Mouse (Mus musculus) kidney, adult 18-20 months (tissue): Measurements from ENCODE around the gene Nubp2.

ENCODE experiments used
- DNase-seq: peaks from one replicate; pipeline ENCODE4 v3.0.0; 2021

The Nubp2 gene

DNA sequence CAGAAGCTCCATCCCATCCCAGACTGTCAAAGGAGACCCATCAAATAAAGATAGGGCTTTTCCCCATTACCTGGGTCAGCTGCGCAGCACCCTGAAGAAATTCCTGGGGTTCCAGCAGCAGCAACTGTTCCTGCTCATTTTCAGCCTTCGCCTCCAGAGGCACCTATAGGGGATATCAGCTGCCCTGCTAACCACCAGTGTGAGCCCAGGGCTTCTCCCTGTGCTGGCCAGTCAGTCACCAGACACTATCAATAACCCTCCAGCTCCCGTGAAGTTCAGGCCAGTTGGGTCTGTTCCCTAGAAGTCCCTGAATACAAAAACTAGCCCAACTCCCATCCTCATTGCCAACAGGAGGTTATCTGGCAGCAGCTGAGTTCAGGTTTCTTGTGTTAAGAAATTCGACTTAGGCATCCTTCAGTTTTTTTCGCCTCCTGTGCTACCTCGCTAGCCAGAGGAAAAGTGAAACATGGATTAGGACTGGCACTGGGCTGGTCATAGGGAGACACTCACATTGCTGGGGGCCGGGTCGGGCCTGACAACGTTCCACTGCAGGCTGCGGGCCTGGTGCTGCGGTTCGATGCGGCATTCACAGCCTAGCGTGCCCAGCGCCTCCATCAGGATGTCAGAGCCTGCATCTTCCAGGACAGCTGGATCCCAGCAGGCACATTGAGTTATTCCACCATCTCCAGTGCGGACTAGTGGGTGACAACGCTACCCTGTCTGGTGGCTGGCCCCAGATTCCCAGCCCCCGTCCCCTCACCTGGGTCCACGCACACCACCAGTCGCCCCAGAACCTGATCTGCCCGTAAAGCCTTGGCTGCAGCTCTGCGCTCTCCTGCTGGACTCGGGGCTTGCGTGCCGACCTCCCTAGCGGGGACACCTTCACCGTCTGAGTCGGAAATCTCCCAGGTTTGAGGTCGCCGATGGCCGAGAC lies 8.2 kb upstream of the Nubp2 start:
- DNase-seq, result no peak

DNA sequence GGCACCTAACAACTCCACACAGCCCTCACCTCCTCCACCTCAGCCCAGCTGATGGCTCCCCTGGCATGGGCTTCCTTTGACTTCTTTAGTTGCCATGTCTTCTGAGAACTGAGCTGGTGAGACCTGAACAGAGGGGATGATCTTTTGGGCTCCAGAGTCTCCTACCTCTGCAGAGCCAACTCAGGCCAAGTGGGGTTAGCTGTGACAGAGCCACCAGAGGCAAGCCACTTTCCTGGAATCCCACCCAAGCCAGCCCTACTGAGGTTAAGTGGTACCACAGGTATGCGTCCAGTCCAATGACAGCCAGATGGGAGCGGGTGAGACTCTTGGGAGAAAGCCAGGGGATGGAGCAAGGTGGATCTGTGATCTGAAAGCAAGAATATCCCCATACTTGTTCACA lies 7.1 kb upstream of the Nubp2 start:
- no peak for DNase-seq

DNA sequence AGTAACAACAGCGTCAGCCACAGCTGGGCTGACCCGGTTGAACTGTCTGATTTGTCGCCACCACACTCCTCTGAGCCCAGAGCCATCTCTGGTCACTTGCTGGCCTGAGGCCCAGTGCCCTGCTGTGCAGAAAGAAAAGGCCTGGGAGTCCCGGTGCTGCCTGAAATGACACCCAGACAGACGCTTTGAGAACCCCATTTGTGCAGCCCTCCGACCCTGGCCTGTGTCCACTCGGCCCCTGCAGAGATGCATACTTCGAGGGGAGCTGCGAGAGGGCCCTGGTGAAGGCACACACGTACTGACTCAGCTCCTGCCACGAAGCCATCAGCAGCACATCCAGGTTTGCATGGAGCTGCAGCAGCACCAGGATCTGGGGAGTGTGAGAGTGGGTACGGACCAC lies 6.6 kb upstream of the Nubp2 start:
- no peak for DNase-seq

DNA sequence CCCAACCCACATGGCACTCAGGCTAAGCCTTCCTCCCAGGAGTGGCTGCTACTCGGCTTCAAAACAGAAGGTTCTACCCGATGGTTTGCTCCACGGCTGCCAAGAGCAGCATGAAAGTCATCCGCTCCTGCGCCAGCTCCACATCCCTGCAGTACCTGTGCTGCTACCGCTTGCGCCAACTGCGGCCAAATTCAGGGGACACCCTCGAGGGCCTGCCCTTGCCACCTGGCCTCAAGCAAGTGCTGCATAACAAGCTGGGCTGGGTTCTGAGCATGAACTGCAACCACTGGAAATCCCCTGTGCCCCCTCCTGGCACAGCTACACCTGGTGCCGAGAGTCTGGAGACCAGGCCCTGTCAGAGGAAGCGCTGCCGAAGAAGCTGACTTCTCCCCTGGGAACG lies 5.2 kb upstream of the Nubp2 start:
- no peak for DNase-seq

DNA sequence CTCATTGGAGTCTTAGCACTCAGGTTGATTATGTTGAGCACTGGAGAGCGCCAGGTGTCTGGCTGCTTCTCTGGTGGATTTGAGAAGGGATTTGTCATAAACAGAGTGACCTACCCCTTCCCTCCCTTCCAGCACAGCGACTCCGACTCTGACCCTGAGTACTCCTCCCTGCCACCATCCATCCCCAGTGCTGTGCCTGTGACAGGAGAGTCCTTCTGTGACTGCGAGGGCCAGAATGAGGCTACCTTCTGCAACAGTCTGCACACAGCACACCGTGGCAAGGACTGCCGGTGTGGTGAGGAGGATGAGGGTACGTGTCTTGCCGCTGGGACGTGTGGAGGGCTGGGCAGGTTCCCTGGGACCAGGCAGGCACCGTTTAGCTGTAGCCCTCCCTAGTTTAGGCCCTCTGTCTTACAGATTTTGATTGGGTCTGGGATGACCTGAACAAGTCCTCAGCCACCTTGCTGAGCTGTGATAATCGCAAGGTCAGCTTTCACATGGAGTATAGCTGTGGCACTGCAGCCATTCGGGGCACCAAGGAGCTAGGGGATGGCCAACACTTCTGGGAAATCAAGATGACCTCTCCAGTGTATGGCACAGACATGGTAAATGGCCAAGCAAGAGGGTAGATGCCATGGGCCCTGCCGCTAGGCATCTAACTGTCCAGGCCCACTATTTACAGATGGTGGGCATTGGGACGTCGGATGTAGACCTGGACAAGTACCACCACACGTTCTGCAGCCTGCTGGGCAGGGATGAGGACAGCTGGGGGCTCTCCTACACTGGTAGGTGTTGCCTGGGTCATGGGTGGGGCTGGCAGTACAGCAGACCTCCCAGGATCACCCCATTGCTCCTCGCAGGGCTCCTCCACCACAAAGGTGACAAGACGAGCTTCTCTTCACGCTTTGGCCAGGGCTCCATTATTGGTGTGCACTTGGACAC lies 4.3 kb upstream of the Nubp2 start:
- DNase-seq, result no peak

DNA sequence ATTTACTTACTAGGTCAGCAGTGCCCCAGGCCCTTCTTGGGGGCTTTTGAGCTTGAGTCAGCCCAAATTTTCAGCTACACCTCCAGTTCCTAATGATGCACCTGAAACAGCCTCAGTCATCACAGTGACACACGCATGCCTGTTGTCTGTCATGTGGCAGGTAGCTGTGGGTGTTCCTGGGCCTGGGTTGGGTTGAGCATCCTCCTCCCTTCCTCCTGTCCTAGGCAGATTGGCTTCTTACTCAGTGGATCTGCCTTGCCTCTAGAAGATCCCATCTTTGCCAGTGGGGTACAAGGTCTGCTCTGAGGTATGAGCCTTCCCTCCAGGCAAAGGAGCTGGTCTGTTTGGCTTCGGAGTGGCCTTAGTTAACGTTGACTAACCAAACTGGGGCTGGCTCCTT lies 2.7 kb upstream of the Nubp2 start:
- no peak for DNase-seq

DNA sequence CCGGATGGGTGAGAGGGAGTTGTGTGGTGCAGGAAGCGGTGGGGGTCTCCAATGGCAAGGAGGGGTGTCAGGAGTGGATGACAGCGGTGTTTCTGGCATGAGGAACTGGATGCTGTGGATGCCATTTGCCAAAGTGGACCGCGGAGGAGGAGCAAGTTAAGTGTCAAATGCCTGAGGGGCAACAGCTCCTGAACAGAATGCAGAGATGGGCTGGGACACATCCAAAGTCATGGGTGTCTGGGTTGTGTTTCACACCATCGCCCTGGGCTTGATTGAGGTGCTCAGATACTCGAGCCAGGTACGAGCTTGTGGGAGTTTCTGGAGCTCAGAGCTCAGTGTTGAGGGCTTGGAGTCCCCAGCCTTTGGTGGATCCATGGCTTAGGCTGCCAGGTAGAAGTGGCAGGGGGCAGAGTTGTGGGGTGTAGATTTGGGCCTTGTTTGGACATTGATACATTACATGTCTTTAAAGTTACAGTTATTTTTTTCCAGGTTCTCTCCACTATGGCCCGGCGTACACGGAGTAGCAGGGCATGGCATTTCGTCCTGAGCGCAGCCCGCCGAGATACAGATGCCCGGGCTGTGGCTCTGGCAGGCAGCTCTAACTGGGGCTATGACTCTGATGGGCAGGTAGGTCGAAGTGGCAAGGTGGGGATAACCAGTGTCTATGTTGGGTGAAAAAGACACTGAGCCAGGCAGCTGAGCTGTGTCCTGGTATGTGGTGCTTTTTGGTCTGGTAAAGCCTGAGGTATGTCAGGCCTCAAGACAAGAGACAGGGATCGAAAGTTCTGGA lies 1.3 kb upstream of the Nubp2 start:
- DNase-seq, result no peak

DNA sequence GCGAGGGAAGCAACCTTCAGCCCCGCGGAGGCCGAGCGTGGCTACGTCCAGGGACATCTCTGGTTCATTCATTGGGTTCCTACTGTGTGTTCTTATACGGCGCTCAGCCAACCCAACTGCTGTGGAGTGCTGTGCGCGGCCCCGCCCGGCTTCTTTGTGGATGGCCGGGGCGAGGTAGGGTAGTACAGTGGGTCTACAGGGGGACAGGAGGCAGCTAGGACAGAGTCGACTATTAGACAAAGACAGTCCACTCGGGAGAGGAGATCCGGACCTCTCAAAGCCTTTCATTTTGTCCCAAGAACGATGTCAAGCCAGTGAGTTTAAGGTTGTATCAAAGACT lies 753 bp upstream of the Nubp2 start:
- DNase-seq, result no peak

DNA sequence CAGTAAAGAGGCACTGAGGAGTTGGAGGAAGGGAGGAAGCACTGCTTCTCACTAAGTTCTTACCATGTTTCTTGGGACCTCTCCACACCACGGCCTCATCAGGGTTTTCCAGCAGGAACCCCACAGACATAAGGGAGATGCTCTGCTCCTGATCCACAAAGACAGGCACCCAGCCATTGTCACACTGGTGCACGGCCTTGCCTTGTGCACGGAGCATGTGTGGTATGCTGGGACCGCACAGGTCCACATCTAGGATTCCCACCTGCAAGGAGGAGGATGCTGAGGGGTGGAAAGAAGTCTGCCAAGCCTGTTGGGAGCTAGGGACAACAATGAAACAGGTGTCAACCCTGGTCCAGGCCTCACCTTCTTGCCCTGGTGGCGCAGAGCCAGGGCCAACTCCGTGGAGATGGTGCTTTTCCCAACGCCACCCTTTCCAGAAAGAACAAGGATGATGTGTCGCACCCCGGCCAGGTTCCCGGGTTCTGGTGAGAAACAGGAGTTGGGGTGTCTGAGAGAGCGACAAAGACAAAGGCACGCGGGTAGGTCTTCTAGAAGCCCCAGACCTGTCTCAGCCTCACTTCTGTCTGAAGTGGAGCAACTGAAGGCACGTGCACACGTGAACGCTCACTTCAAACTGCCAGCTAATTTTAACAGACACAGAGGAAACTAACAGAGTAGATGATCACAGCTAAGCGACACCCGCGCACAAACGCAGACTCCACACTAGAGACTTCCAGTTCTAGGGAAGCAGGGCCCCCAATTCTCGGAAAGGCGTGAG lies 604 bp downstream of the Nubp2 start:
- DNase-seq, result no peak

DNA sequence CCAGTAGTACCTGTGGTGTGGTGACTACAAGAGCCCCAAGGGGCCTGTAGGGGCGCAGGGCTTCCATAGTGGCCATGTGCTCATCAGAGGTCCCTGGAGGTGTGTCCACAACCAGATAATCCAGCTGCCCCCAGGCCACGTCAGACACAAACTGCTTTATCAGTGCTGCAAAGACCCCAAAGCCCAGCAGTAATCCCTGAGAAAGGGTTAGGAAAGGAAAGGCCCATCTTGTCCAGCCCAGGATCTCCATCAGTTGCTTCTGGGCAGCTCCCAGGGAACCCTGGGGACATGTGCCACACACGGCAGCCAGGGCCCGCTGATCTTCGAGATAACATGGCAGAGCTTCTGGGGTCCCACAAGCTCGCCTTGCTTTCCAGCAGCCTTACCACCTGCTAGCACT lies 1.8 kb downstream of the Nubp2 start:
- DNase-seq, result no peak

DNA sequence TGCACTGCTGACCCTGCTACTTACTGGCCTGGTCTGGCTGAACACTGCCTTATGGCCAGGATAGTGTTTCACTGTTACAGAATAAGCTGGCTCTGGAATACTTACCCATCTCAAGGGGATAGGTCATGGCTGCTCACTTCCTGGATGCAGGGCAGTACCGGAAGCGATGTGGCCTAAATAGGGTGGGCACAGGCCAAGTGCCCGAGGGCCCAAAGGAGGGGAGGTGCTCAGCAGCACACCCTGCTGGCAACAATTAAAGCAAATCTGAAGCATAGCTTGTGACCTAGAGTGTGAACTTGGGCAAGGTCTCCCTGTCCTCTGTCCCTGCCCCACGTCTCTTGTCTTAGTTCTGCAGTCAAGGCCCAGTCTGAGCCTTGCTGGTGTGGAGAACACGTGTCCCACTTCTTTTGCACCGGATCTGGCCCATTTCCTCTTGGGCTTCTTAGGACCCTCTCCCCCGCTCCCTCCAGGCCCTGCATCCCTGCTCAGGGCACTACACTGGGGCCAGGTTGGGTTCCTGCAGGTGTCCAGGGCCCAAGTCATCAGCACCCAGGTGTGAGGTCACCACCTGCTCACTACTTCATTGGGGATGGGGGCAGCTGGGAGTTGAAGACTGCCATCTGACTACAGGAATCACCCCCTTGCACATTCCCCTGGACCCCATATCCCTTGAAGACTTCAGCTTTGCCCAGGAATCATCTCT lies 4.3 kb downstream of the Nubp2 start:
- peak; percentile 68 for DNase-seq

DNA sequence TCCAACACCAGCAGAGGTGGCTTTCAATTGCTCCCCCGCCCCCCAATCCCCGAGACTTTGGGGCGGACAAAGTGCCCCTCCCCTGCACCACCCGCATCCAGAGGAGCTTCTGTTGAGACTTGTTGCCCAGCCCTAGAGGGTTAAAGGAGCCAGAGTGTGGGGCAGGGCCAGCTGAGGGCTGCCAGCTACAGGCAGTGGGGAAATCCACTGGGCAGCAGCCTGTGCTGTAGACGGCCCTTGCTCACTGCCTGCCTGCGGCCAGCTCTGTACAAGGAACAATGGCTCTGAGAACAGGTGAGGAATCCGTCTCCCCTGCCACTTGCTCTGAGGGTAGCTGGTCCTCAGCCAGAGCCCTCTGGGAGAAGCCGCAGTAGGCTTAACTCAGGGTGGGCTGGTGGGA lies 7.6 kb downstream of the Nubp2 start:
- peak; percentile 47 for DNase-seq

DNA sequence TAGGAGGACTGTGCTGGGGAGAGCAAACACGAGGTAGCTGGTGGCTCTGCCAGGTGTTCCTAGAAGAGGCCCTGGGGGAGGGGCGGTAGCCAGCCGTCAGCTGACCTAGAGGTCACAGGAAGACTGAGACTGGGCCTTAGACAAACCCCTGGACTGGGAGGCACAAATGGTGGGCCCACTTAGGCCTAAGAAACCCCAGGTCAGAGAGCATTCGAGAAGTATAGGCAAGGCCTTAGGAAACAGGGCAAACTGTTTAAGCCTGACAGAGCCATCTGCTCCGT lies 8.1 kb downstream of the Nubp2 start:
- peak; percentile 89 for DNase-seq

DNA sequence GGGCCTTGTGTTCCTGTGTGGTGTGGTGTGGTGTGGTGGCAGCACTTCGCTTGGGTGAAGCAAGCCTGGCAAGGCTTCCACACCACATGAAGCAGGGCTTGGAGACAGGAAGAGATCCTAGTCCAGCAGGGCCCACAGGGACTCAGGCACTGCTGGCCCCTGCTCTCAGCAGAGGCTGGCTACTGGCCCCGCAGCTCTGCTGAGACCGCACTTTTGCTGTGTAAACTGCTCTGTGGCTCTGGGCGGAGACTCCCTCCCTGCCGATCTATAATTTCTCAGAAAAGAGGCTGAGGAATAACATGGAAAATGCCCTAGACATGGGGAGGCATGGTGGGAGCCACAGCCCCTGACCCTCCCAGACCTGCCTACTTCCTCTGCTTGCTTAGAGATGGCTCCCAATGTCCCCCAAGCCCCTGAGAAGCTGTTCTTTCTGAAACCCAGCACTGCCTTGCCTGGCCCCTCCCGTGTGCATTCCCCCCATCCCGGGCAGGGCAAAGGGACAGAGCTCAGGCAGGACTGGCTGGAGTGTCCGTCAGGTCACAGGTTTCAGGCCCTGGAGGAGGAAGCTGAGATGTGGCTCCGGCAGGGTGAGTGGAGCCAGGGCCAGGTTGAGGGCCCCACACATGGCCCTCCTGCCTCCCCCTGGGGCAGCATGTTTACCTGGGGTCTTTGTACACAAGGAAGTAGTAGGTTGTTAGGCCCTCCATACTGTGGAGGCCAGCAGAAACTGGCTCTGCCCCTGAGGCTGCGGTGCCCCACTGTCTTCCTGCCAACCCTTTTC lies 8.6 kb downstream of the Nubp2 start:
- DNase-seq, result peak; percentile 78

DNA sequence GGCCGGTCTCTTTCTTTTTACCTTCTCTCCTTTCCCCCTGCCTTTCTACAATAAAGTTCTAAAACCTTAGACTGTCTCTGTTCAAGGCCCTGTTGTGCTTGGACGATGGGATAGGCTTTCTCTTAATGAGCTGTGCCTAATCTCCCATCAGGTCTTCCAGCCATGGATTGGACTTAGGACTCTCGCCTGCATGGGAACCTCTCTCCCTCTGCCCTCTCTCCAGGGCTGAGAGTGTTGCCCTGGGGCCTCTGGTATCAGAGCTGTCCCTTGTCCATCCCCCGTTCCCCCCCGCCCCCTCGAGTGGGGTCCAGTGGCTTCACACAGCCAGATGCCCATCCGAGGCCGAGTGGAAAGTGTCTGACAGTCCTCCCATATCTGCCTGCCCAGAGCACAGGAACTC lies 11.2 kb downstream of the Nubp2 start:
- DNase-seq, result no peak

DNA sequence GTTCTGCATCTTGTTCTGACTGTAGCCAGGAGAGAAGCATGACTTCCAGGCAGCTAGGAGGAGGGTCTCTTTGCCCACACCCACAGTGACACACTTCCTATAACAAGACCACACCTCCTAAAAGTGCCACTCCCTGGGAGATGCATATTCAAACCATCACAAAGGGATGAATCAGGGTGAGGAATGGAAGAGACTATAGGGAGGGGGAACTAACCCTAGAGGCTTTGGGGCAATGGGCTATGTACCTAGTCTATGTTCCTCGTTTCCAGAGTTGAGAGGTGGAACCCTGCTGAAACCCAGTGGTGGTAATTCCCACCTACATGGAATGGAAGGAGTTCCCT lies 11.8 kb downstream of the Nubp2 start:
- no peak for DNase-seq

DNA sequence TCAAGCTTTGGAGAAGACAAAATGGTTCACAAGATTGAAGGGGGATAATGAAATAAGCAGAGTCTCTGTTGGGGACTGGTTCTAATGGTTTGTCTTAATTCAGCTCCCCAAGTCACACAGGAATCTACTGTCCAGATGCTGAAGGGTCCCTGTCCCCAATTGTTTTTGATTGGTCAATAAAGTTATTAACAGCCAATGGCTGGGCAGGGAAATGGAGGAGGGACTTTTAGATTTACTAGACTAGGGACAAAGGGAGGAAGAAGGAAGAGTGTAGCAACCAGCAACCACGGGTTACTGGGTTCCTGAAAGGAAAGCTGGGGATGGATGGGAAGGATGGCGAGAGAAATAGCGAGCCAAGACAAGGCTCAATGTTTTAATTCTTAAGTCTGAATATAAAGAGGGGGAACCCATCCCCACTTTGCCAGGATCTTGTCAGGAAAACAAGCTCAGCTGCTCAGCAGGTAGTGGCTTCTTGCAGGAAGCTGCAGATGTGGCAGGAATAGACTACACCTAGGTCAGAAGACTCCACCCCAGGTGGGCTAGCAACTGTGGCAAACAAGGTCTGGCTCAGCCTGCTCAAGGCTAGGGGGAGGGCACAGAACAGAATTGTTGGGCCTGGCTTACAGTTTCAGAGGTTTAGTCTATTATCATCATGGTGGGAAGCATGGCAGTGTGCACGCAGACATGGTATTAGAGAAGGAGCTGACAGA lies 12.3 kb downstream of the Nubp2 start:
- DNase-seq, result no peak

DNA sequence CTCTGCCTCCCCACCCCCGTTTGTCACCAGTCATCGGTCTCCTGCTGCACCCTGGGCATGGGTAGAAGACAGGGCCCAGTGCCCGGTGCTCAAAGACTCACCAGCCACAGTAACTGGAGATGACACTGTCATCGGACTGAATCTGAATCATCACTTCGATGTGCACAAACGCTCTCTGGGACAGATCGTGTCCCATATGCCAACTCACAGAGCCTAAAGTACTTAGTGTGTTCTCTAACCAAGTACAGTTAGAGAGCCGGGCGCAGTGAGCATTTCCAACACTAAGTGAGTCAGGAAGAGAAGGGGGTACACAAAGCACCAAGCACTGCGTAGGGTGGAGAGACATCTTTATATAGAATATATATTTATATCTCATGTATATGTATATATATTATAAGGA lies 18.2 kb downstream of the Nubp2 start:
- DNase-seq, result no peak

DNA sequence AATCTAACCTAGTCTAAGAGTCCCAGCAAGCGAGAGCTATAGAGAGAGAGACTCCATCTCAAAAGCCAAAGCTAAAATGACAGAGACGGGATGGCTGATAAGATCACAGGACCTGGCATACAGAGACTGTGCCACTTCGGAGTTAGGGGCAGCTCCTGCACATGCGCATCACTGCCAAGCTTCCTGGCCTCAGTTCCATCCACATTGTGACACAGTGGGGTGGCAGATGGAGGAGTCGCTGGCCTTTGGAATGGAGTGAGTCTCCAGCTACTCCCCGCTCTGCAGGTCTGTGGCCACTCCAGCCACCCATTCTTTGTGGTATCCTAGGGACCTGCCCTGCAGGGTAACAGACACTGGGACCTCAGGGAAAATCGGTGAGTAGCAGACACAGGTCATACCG lies 20.4 kb downstream of the Nubp2 start, which contains the start of gene Igfals:
TSS of gene Igfals (plus strand) at position 222 of the 400 bp plus-strand sequence.
- no peak for DNase-seq

DNA sequence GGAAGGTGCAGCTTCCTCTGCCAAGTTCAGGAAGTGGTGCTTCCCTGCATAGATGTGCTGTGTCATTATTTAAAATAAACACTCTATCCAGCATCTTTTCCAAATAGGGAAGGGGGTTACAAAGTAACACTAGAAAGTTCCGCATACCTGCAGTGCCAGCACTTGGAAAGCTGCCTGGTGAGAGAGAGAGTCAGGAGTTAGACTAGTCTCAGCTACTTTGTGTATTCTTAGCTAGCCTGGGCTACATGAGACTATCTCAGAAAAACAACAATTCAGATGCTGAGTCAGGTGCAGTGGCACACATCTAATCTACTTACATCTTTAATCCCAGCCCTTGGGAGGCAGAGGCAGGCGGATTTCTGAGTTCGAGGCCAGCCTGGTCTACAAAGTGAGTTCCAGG lies 24.4 kb downstream of the Nubp2 start:
- no peak for DNase-seq

DNA sequence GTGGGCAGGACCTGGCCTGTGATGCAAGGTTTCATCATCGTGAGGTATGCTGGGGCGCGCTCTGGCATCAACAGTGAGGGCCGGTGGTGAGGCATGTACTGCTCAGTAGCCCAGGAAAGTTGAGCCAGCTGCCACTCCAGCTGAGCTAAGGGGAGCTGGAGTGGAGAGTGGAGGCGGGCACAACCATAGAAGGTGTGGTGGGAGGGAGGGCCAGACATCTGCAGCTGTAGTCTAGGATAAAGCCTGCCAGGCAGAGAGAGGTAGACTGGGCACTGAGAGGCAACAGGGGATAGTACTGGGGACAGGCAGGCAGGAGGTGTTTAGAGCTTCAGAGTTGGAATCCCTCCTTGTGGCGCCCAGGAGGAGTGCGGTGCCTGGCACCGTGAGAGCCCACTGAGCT lies 26.1 kb downstream of the Nubp2 start:
- no peak for DNase-seq
